Mouse (Mus musculus): ENCODE data around the gene Cdc25a. TPM values are rescaled to one million over a fixed set of nuclear protein-coding genes. Genes with fewer than 3 reads are reported as not detected.

Cdc25a gene
- polyA plus RNA-seq, 1 experiment from 2014 or later: 25.0 TPM

Small RNA genes within 50 kb of the gene (microRNA-seq; reads per million reads assigned to microRNA genes)
- gene Mir7089: 0.79 reads per million

Other genes starting within 250 kb of the Cdc25a start
- gene Fbxw24, start 249.5 kb upstream of the Cdc25a start, polyA plus RNA-seq (2015; fragmentation: Nextera tagmentation; extraction: Ambion mirVana): not detected in 2 replicates
- not detected in 2 replicates for gene Fbxw25, start 210.9 kb upstream of the Cdc25a start, polyA plus RNA-seq (2015; fragmentation: Nextera tagmentation; extraction: Ambion mirVana)
- gene Fbxw18, start 172.9 kb upstream of the Cdc25a start, polyA plus RNA-seq (2015; fragmentation: Nextera tagmentation; extraction: Ambion mirVana): not detected in 2 replicates
- gene Fbxw26, start 129.5 kb upstream of the Cdc25a start, polyA plus RNA-seq (2015; fragmentation: Nextera tagmentation; extraction: Ambion mirVana): not detected in 2 replicates
- gene Fbxw27, start 84.9 kb upstream of the Cdc25a start, polyA plus RNA-seq (2015; fragmentation: Nextera tagmentation; extraction: Ambion mirVana): not detected in 2 replicates
- gene Spink8, start 63.3 kb upstream of the Cdc25a start, polyA plus RNA-seq (2015; fragmentation: Nextera tagmentation; extraction: Ambion mirVana): not detected in 2 replicates
- gene Nme6, start 42.8 kb upstream of the Cdc25a start, polyA plus RNA-seq (2015; fragmentation: Nextera tagmentation; extraction: Ambion mirVana): 48.3 and 50.1 TPM in 2 replicates
- gene Camp, start 26.0 kb upstream of the Cdc25a start, polyA plus RNA-seq (2015; fragmentation: Nextera tagmentation; extraction: Ambion mirVana): 0.90 and 4.4 TPM in 2 replicates
- 52.4 and 56.2 TPM in 2 replicates for gene Map4, start 55.9 kb downstream of the Cdc25a start, polyA plus RNA-seq (2015; fragmentation: Nextera tagmentation; extraction: Ambion mirVana)
- 86.0 and 87.1 TPM in 2 replicates for gene Smarcc1, start 242.1 kb downstream of the Cdc25a start, polyA plus RNA-seq (2015; fragmentation: Nextera tagmentation; extraction: Ambion mirVana)
- gene Dhx30, start 242.3 kb downstream of the Cdc25a start, polyA plus RNA-seq (2015; fragmentation: Nextera tagmentation; extraction: Ambion mirVana): 117 and 119 TPM in 2 replicates